Mouse (Mus musculus): Measurements from ENCODE around the gene Dhodh. TPM values are rescaled to one million over a fixed set of nuclear protein-coding genes. Genes with fewer than 3 reads are reported as not detected.

Gene Dhodh
- polyA plus RNA-seq, 1 experiment from 2014 or later, result 13.5 TPM

DNA sequence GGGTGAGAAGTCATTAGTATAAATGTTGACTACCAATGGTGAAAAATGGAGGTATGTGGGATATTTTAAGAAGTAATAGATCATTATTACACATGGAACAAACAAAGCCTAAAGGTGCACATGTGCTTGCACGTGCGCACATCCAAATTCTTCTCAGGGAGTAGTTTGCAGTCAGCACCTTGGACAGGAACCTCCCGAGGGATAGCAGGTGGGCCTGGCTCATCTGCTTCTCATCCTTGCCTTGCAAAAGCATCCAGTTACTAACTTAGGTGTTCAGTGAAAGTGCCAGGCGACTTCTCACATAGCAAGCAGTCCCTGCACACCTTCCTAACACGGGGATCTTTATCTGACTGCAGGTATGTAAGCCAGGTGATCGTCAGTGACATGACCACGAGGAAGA lies 31.9 kb upstream of the Dhodh start:
- TF ChIP-seq CTCF (IDR thresholded peaks at IDR 0.05; ENCODE audit: low read depth), result no peak
- H3K9me3 ChIP-seq (ENCODE audit: control insufficient read depth), result no peaks in the 10 kb centered on the region
- 49% methylated on average over 7 of the region's 7 CpGs for WGBS
- no peak overlapping the region for H3K9ac ChIP-seq (ENCODE audit: low read depth, low read length)
- no peak for ATAC-seq
- H3K4me2 ChIP-seq (replicated peaks; ENCODE audit: low read depth), result no peak overlapping the region
- H3K27ac ChIP-seq (ENCODE audit: low read depth, low read length), result no peak overlapping the region
- no peaks in the 10 kb centered on the region for H3K27me3 ChIP-seq (replicated peaks; ENCODE audit: control insufficient read depth, insufficient read depth, low read length)
- no peaks in the 10 kb centered on the region for H3K4me1 ChIP-seq (replicated peaks; ENCODE audit: control insufficient read depth, insufficient read depth, low read length)
- no peaks in the 10 kb centered on the region for H3K36me3 ChIP-seq (ENCODE audit: control insufficient read depth, insufficient read depth)
- H3K4me3 ChIP-seq (ENCODE audit: low read depth, low read length), result no peak overlapping the region

DNA sequence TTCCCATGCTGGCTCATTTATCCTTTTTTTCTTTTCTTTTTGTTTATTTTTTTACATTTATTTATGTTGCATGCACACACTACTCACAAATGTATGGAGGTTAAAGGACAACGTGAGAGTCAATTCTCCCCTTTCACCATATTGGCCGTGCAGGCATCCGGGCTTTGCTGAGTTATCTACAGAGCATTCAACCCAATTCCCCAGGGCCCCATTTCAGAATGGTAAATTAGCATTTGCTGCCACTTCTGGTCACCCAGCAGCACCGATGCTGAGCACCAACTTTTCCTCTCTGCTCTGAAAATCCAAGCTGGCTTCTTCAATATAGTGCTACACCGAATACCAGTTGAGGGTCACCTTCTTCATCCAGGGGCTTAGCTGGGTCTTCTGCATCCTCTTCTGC lies 30.4 kb upstream of the Dhodh start:
- no peaks in the 10 kb centered on the region for H3K36me3 ChIP-seq (ENCODE audit: control insufficient read depth, insufficient read depth)
- H3K27me3 ChIP-seq (replicated peaks; ENCODE audit: control insufficient read depth, insufficient read depth, low read length), result no peaks in the 10 kb centered on the region
- H3K4me1 ChIP-seq (replicated peaks; ENCODE audit: control insufficient read depth, insufficient read depth, low read length), result no peaks in the 10 kb centered on the region
- no peak overlapping the region for H3K4me2 ChIP-seq (replicated peaks; ENCODE audit: low read depth)
- WGBS, result 77% methylated on average over 5 of the region's 5 CpGs
- TF ChIP-seq CTCF (IDR thresholded peaks at IDR 0.05; ENCODE audit: low read depth), result no peak
- no peak for ATAC-seq
- H3K27ac ChIP-seq (ENCODE audit: low read depth, low read length), result no peak overlapping the region
- H3K9me3 ChIP-seq (ENCODE audit: control insufficient read depth), result no peaks in the 10 kb centered on the region
- no peak overlapping the region for H3K4me3 ChIP-seq (ENCODE audit: low read depth, low read length)
- no peak overlapping the region for H3K9ac ChIP-seq (ENCODE audit: low read depth, low read length)

DNA sequence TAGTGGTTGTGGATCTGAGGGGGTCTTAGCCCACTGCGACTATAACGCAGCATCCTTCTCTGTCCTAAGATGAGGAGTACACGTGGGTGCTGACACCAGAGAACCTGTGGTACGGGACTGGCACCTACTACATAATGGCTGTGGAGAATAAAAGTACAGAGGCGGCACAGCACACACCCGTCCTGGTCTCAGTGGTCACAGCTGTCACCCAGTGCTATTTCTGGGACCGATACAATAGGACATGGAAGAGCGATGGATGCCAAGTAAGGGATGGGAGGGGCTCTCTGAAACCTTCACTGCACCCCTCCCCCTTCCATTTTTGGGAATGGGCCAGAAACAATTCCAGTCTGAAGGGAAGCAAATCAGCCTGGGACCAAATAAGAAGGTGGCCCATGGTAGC lies 26.7 kb upstream of the Dhodh start:
- Histone ChIP-seq H3K4me3 (ENCODE audit: low read depth, low read length) (no peak overlapping the region), H3K4me2 (replicated peaks; ENCODE audit: low read depth) (no peak overlapping the region), H3K9ac (ENCODE audit: low read depth, low read length) (no peak overlapping the region), H3K9me3 (ENCODE audit: control insufficient read depth) (no peaks in the 10 kb centered on the region), H3K27me3 (replicated peaks; ENCODE audit: control insufficient read depth, insufficient read depth, low read length) (no peaks in the 10 kb centered on the region), H3K36me3 (ENCODE audit: control insufficient read depth, insufficient read depth) (no peaks in the 10 kb centered on the region), H3K4me1 (replicated peaks; ENCODE audit: control insufficient read depth, insufficient read depth, low read length) (no peaks in the 10 kb centered on the region), H3K27ac (ENCODE audit: low read depth, low read length) (no peak overlapping the region)
- TF ChIP-seq CTCF (IDR thresholded peaks at IDR 0.05; ENCODE audit: low read depth), result no peak
- no peak for ATAC-seq
- 89% methylated on average over 8 of the region's 8 CpGs for WGBS

DNA sequence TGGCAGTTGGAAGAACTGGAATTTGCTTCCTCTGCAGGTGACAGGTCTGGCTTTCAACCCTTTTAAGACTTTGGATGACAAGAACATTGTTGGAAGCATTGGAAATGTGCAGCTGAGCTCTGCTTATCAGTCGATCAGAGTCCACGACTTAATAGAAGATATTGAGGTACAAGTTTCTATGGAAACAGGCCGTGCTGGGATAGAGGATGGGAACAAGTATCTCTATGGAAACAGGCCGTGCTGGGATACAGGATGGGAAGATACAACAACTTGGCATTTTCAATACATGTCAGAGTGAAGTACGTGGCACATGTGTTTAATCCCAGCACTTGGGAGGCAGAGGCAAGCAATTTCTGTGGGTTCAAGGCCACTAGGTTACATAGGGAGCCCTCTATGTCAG lies 24.0 kb upstream of the Dhodh start:
- Histone ChIP-seq H3K27me3 (replicated peaks; ENCODE audit: control insufficient read depth, insufficient read depth, low read length) (no peaks in the 10 kb centered on the region), H3K9me3 (ENCODE audit: control insufficient read depth) (no peaks in the 10 kb centered on the region), H3K27ac (ENCODE audit: low read depth, low read length) (no peak overlapping the region), H3K36me3 (ENCODE audit: control insufficient read depth, insufficient read depth) (no peaks in the 10 kb centered on the region), H3K4me1 (replicated peaks; ENCODE audit: control insufficient read depth, insufficient read depth, low read length) (no peaks in the 10 kb centered on the region), H3K9ac (ENCODE audit: low read depth, low read length) (no peak overlapping the region), H3K4me3 (ENCODE audit: low read depth, low read length) (no peak overlapping the region), H3K4me2 (replicated peaks; ENCODE audit: low read depth) (no peak overlapping the region)
- TF ChIP-seq CTCF (IDR thresholded peaks at IDR 0.05; ENCODE audit: low read depth), result no peak
- ATAC-seq, result no peak
- WGBS, result 73% methylated on average over 5 of the region's 5 CpGs

DNA sequence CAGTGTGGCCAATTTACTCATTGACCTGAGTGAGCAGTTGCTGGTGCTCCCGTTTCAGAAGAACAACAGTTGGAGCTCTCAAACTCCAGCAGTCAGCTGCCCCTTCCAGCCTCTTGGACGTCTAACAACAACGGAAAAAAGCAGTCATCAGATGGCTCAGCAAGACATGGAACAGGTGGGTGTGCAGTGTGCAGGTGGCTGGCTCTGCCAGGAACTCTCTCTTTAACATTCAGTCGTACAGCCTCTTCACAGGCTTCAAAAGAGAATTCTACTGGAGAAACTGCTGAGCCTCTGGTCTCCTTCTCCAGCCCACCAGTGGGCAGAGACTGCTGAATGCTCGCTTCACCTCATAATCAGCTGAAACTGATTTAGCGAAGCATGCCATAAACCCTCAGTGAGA lies 20.2 kb upstream of the Dhodh start:
- Histone ChIP-seq H3K4me2 (replicated peaks; ENCODE audit: low read depth) (no peak overlapping the region), H3K9me3 (ENCODE audit: control insufficient read depth) (no peaks in the 10 kb centered on the region), H3K4me3 (ENCODE audit: low read depth, low read length) (no peak overlapping the region), H3K4me1 (replicated peaks; ENCODE audit: control insufficient read depth, insufficient read depth, low read length) (no peaks in the 10 kb centered on the region), H3K9ac (ENCODE audit: low read depth, low read length) (no peak overlapping the region), H3K27me3 (replicated peaks; ENCODE audit: control insufficient read depth, insufficient read depth, low read length) (no peaks in the 10 kb centered on the region), H3K36me3 (ENCODE audit: control insufficient read depth, insufficient read depth) (no peaks in the 10 kb centered on the region), H3K27ac (ENCODE audit: low read depth, low read length) (no peak overlapping the region)
- no peak for TF ChIP-seq CTCF (IDR thresholded peaks at IDR 0.05; ENCODE audit: low read depth)
- no peak for ATAC-seq
- 56% methylated on average over 6 of the region's 6 CpGs for WGBS

DNA sequence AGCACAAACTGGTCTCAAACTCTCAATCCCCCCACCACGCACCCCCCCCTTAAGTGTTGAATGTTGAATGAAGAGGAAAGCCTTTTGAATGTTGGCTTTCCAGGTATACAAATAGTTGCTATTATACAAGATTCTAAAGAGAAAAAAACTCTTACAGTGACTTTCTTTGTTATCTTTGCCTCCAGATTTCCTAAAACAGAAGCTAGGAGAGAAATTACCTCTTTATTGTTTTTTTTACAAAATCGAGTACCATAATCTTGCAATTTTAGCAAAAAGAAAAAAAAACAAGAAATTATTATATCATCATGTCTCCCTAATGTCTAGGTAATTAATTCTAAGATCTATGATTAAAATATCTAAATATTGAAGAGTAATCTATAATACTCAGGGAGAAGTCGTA lies 7.1 kb upstream of the Dhodh start:
- WGBS, result 86% methylated on average over 3 of the region's 3 CpGs
- Histone ChIP-seq H3K27ac (ENCODE audit: low read depth, low read length) (no peak overlapping the region), H3K9ac (ENCODE audit: low read depth, low read length) (no peak overlapping the region), H3K27me3 (replicated peaks; ENCODE audit: control insufficient read depth, insufficient read depth, low read length) (0 out of 2 replicates have a peak, but pooled peaks cover 3% of the 10 kb centered on the region), H3K36me3 (ENCODE audit: control insufficient read depth, insufficient read depth) (no peaks in the 10 kb centered on the region), H3K4me2 (replicated peaks; ENCODE audit: low read depth) (no peak overlapping the region), H3K9me3 (ENCODE audit: control insufficient read depth) (no peaks in the 10 kb centered on the region), H3K4me1 (replicated peaks; ENCODE audit: control insufficient read depth, insufficient read depth, low read length) (no peaks in the 10 kb centered on the region), H3K4me3 (ENCODE audit: low read depth, low read length) (no peak overlapping the region)
- ATAC-seq, result no peak
- TF ChIP-seq CTCF (IDR thresholded peaks at IDR 0.05; ENCODE audit: low read depth), result no peak

Measured in intestine, postnatal 0 days (tissue).